Comparison of ENCODE assay signal across 18 mouse cellular contexts in the genomic region with DNA sequence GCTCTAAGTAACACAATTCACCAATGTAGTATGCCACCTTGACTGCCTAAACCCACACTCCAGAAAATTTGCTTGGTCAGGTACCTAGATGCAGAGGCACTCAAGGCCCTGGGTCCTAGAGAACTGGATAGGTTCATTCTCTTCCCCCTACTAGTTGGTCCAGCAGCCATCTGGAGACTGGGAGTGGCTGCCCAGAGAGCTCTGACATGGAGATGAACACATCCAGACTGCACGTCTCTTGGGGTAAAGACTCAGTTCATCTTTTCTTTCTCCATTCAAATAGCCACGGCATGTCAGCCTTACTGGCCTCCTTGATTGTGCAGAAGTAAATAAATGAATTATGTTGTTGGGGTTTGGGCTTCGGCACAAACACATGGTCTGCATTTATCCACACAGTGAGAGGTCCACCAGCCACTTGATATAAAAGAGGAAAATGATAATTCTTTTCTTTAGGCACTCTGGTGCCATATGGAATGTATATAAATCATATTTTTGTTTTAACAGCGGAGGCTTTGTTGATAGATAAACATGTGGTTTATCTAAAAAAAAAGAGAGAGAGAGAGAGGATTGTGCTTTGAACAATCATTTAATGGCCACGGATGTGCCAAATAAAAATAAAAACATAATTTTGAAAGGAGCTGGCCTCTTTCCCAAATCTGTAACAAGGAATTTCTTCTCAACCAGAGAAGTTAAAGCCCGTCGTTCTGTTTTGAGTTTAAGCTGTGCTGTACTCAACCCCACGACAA.
A peak's percentile ranks its signal among the peaks of the same experiment; 100 is the strongest.
DNase-seq lines count a peak whose midpoint lies in the region; ATAC-seq and TF ChIP-seq lines count a peak whose summit lies in the region.
"Had no signal": no experiment of that assay in that cellular context is flagged by ENCODE, and none has a peak within 500 bp of the region (broad histone marks: within the 10 kb centered on the region; RNA-seq: fewer than 3 reads in every experiment).

No protein-coding gene starts in this region.

- no peak for DNase-seq in lung, postnatal 36 days
- DNase-seq in embryonic facial prominence, embryonic 14.5 days (ENCODE audit: low spot score): peak; percentile 92
- no peak for DNase-seq in left cerebral cortex, postnatal 36 days (ENCODE audit: low spot score in 2 of 2)
- DNase-seq: cerebellum, adult 11-12 months; layer of hippocampus, postnatal 36 days; liver, embryonic 13.5 days; right cerebral cortex, postnatal 25 days had no signal

- TF ChIP-seq CTCF in intestine, postnatal 0 days (IDR thresholded peaks at IDR 0.05; ENCODE audit: low read depth): no peak

- intact Hi-C loops in left cerebral cortex, postnatal 36 days (cut with DNase I): no loop called here

- no peak overlapping the region for H3K9ac ChIP-seq in intestine, embryonic 15.5 days
- H3K9ac ChIP-seq in intestine, postnatal 0 days (ENCODE audit: low read depth, low read length): no peak overlapping the region
- no peak overlapping the region for H3K9ac ChIP-seq in lung, embryonic 15.5 days
- no peak overlapping the region for H3K9ac ChIP-seq in embryonic facial prominence, embryonic 14.5 days (ENCODE audit: low read depth, low read length)
- H3K9ac ChIP-seq in stomach, embryonic 15.5 days: no peak overlapping the region
- no peak overlapping the region for H3K9ac ChIP-seq in hindbrain, embryonic 13.5 days
- H3K9ac ChIP-seq: heart, embryonic 15.5 days; liver, embryonic 13.5 days; neural tube, embryonic 12.5 days had no signal

- no peaks in the 10 kb centered on the region for H3K9me3 ChIP-seq in intestine, embryonic 15.5 days
- H3K9me3 ChIP-seq in intestine, postnatal 0 days (ENCODE audit: control insufficient read depth): no peaks in the 10 kb centered on the region
- no peaks in the 10 kb centered on the region for H3K9me3 ChIP-seq in lung, embryonic 15.5 days
- no peaks in the 10 kb centered on the region for H3K9me3 ChIP-seq in embryonic facial prominence, embryonic 14.5 days (ENCODE audit: control insufficient read depth, low read length)
- H3K9me3 ChIP-seq in stomach, embryonic 15.5 days: no peaks in the 10 kb centered on the region
- no peaks in the 10 kb centered on the region for H3K9me3 ChIP-seq in hindbrain, embryonic 13.5 days
- H3K9me3 ChIP-seq: heart, embryonic 15.5 days; hindbrain, embryonic 10.5 days; liver, embryonic 13.5 days; neural tube, embryonic 12.5 days had no signal

- no peak overlapping the region for H3K4me3 ChIP-seq in intestine, embryonic 15.5 days (replicated peaks)
- no peak overlapping the region for H3K4me3 ChIP-seq in intestine, postnatal 0 days (ENCODE audit: low read depth, low read length)
- H3K4me3 ChIP-seq in lung, embryonic 15.5 days: no peak overlapping the region
- H3K4me3 ChIP-seq in embryonic facial prominence, embryonic 14.5 days (ENCODE audit: low read depth, low read length): no peak overlapping the region
- H3K4me3 ChIP-seq in stomach, embryonic 15.5 days (replicated peaks): no peak overlapping the region
- H3K4me3 ChIP-seq in hindbrain, embryonic 13.5 days: no peak overlapping the region
- H3K4me3 ChIP-seq: heart, embryonic 15.5 days; hindbrain, embryonic 10.5 days; liver, embryonic 13.5 days; neural tube, embryonic 12.5 days had no signal

- no peaks in the 10 kb centered on the region for H3K4me1 ChIP-seq in intestine, embryonic 15.5 days (replicated peaks)
- no peaks in the 10 kb centered on the region for H3K4me1 ChIP-seq in intestine, postnatal 0 days (replicated peaks; ENCODE audit: control insufficient read depth, insufficient read depth, low read length)
- H3K4me1 ChIP-seq in lung, embryonic 15.5 days: peaks cover 23% of the 10 kb centered on the region
- peaks cover 27% of the 10 kb centered on the region for H3K4me1 ChIP-seq in embryonic facial prominence, embryonic 14.5 days (ENCODE audit: control insufficient read depth, insufficient read depth, low read length)
- H3K4me1 ChIP-seq in stomach, embryonic 15.5 days: no peaks in the 10 kb centered on the region
- no peaks in the 10 kb centered on the region for H3K4me1 ChIP-seq in hindbrain, embryonic 13.5 days (replicated peaks)
- H3K4me1 ChIP-seq: heart, embryonic 15.5 days; hindbrain, embryonic 10.5 days; liver, embryonic 13.5 days; neural tube, embryonic 12.5 days had no signal

- peak; percentile 28; the same call in 1 of the 2 replicates for ATAC-seq in intestine, embryonic 15.5 days
- ATAC-seq in intestine, postnatal 0 days: no peak
- ATAC-seq in lung, embryonic 15.5 days (ENCODE audit: borderline replicate concordance, extremely low read depth, low FRiP score, low TSS enrichment): peak; percentile 77
- peak; percentile 71 for ATAC-seq in embryonic facial prominence, embryonic 14.5 days (ENCODE audit: low read depth)
- ATAC-seq in stomach, embryonic 15.5 days (ENCODE audit: insufficient read depth, low FRiP score, low read depth): peak; percentile 39; the same call in 1 of the 2 replicates
- ATAC-seq in hindbrain, embryonic 13.5 days (ENCODE audit: low FRiP score): no peak
- ATAC-seq: CD4-positive, CD25-positive, alpha-beta regulatory T cell, adult 4 months; forebrain, embryonic 14.5 days had no signal

- no peak overlapping the region for H3K4me2 ChIP-seq in intestine, embryonic 15.5 days (replicated peaks)
- H3K4me2 ChIP-seq in intestine, postnatal 0 days (replicated peaks; ENCODE audit: low read depth): no peak overlapping the region
- no peak overlapping the region for H3K4me2 ChIP-seq in lung, embryonic 15.5 days
- H3K4me2 ChIP-seq in embryonic facial prominence, embryonic 14.5 days (ENCODE audit: low read depth, low read length): no peak overlapping the region
- no peak overlapping the region for H3K4me2 ChIP-seq in stomach, embryonic 15.5 days
- no peak overlapping the region for H3K4me2 ChIP-seq in hindbrain, embryonic 13.5 days
- H3K4me2 ChIP-seq: heart, embryonic 15.5 days; liver, embryonic 13.5 days; neural tube, embryonic 12.5 days had no signal

- 0 out of 2 replicates have a peak overlapping the region, but pooled peaks have one; percentile 8 for H3K27ac ChIP-seq in intestine, embryonic 15.5 days
- H3K27ac ChIP-seq in intestine, postnatal 0 days (ENCODE audit: low read depth, low read length): no peak overlapping the region
- H3K27ac ChIP-seq in lung, embryonic 15.5 days: peak overlapping the region; percentile 87
- H3K27ac ChIP-seq in embryonic facial prominence, embryonic 14.5 days (replicated peaks; ENCODE audit: low read depth, low read length): peak overlapping the region; percentile 89
- peak overlapping the region; percentile 42 for H3K27ac ChIP-seq in stomach, embryonic 15.5 days
- H3K27ac ChIP-seq in hindbrain, embryonic 13.5 days: no peak overlapping the region
- H3K27ac ChIP-seq: hindbrain, embryonic 10.5 days; liver, embryonic 13.5 days; neural tube, embryonic 12.5 days had no signal

- no peaks in the 10 kb centered on the region for H3K36me3 ChIP-seq in intestine, embryonic 15.5 days
- H3K36me3 ChIP-seq in intestine, postnatal 0 days (ENCODE audit: control insufficient read depth, insufficient read depth): no peaks in the 10 kb centered on the region
- H3K36me3 ChIP-seq in lung, embryonic 15.5 days: no peaks in the 10 kb centered on the region
- H3K36me3 ChIP-seq in embryonic facial prominence, embryonic 14.5 days (ENCODE audit: control insufficient read depth, insufficient read depth, low read length): no peaks in the 10 kb centered on the region
- no peaks in the 10 kb centered on the region for H3K36me3 ChIP-seq in stomach, embryonic 15.5 days
- no peaks in the 10 kb centered on the region for H3K36me3 ChIP-seq in hindbrain, embryonic 13.5 days
- H3K36me3 ChIP-seq: G1E; heart, embryonic 15.5 days; hindbrain, embryonic 10.5 days; liver, embryonic 13.5 days; neural tube, embryonic 12.5 days had no signal

- H3K27me3 ChIP-seq in intestine, embryonic 15.5 days (replicated peaks): no peaks in the 10 kb centered on the region
- no peaks in the 10 kb centered on the region for H3K27me3 ChIP-seq in intestine, postnatal 0 days (replicated peaks; ENCODE audit: control insufficient read depth, insufficient read depth, low read length)
- H3K27me3 ChIP-seq in lung, embryonic 15.5 days: no peaks in the 10 kb centered on the region
- no peaks in the 10 kb centered on the region for H3K27me3 ChIP-seq in embryonic facial prominence, embryonic 14.5 days (replicated peaks; ENCODE audit: control insufficient read depth, insufficient read depth, low read length)
- H3K27me3 ChIP-seq in stomach, embryonic 15.5 days (replicated peaks): no peaks in the 10 kb centered on the region
- H3K27me3 ChIP-seq in hindbrain, embryonic 13.5 days: no peaks in the 10 kb centered on the region
- H3K27me3 ChIP-seq: heart, embryonic 15.5 days; liver, embryonic 13.5 days; neural tube, embryonic 12.5 days had no signal

- WGBS in intestine, embryonic 15.5 days: 54% methylated on average over 8 of the region's 8 CpGs
- 71% methylated on average over 8 of the region's 8 CpGs for WGBS in intestine, postnatal 0 days
- 43% methylated on average over 8 of the region's 8 CpGs for WGBS in lung, embryonic 15.5 days
- 41% methylated on average over 8 of the region's 8 CpGs for WGBS in embryonic facial prominence, embryonic 14.5 days
- 53% methylated on average over 8 of the region's 8 CpGs for WGBS in stomach, embryonic 15.5 days
- 83% methylated on average over 8 of the region's 8 CpGs for WGBS in hindbrain, embryonic 13.5 days

Comparison
In these comparisons a context has a peak if more than half of its experiments do, and no peak if none do; other contexts are left out.
1. ATAC-seq: peak in intestine, embryonic 15.5 days (single experiment), lung, embryonic 15.5 days (single experiment), embryonic facial prominence, embryonic 14.5 days (single experiment) and stomach, embryonic 15.5 days (single experiment); none in intestine, postnatal 0 days (single experiment) and hindbrain, embryonic 13.5 days (single experiment).
2. H3K27ac ChIP-seq: peak in intestine, embryonic 15.5 days (single experiment), lung, embryonic 15.5 days (single experiment), embryonic facial prominence, embryonic 14.5 days (single experiment) and stomach, embryonic 15.5 days (single experiment); none in intestine, postnatal 0 days (single experiment) and hindbrain, embryonic 13.5 days (single experiment).